Mouse (Mus musculus): ENCODE measurements around the gene Scimp.

DNA sequence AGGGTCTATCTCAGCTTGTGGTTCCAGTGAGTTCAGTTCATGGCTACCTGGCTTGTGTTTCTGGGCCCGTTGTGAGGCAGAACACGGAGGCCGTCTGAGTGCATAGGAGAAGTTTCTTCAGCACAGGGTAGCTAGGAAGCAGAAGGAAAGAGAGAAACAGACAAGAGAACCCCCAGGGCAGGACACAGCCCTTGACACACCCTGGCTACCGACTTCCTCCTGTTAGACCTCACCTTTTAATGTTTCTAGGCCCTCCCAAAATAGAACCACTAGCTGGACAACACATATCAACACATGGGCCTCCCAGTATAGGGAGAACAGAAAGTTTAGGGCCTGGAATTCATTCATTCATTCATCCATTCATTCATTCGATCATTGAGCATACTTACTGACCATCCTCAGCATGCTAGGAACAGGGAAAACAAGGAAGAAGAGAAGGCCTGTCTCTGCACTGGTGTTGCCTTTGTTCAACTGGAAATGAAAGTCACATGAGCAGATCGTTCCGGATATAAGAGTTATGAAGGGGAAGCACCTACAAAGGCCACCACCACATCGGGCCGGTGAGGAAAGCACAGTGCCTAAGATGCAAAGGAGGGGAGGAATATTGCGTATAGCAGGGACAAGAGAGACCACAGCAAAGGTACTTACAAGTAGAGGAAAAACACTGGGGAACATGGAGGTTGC, 23.3 kb downstream of the Scimp start:
- TF ChIP-seq POLR2A (IDR thresholded peaks at IDR 0.05; ENCODE audit: extremely low read depth, insufficient read depth, low read length) = no peak
- no peak for TF ChIP-seq CTCF (IDR thresholded peaks at IDR 0.05; ENCODE audit: extremely low read depth, insufficient read depth, low read length)

All from cortical plate, adult 2 months (tissue).